Mouse (Mus musculus): ENCODE measurements at regions not wholly inside any gene's neighbourhood (a gene's known extent, or its start where the extent isn't known, plus 50 kb on each side); places are given as distances from the start of the nearest gene placed in this dataset.

- no peak for DNase-seq (ENCODE audit: low read depth, low spot score)
Measured at GRCm38 (mm10) chr17:79498321-79498720, 113.3 kb upstream of the Rmdn2 start.

GRCm38 (mm10) chr17:79501031-79501474 lies 110.6 kb upstream of the Rmdn2 start:
- no peak for DNase-seq (ENCODE audit: low read depth, low spot score)

GRCm38 (mm10) chr17:79501926-79502325 lies 109.7 kb upstream of the Rmdn2 start:
- no peak for DNase-seq (ENCODE audit: low read depth, low spot score)

GRCm38 (mm10) chr17:79503037-79503436 lies 108.6 kb upstream of the Rmdn2 start:
- DNase-seq (ENCODE audit: low read depth, low spot score), result no peak

- DNase-seq (ENCODE audit: low read depth, low spot score), result no peak
Measured at GRCm38 (mm10) chr17:79504209-79504608, 107.5 kb upstream of the Rmdn2 start.

- DNase-seq (ENCODE audit: low read depth, low spot score), result no peak
Measured at GRCm38 (mm10) chr17:79505565-79505964, 106.1 kb upstream of the Rmdn2 start.

GRCm38 (mm10) chr17:79509281-79509680 lies 102.4 kb upstream of the Rmdn2 start:
- no peak for DNase-seq (ENCODE audit: low read depth, low spot score)

GRCm38 (mm10) chr17:79509957-79510710 lies 101.5 kb upstream of the Rmdn2 start:
- DNase-seq (ENCODE audit: low read depth, low spot score), result no peak

- DNase-seq (ENCODE audit: low read depth, low spot score), result peak; percentile 30
Measured at GRCm38 (mm10) chr17:79511218-79511617, 100.4 kb upstream of the Rmdn2 start.

GRCm38 (mm10) chr17:79514076-79514475 lies 97.6 kb upstream of the Rmdn2 start:
- peak; percentile 53 for DNase-seq (ENCODE audit: low read depth, low spot score)

- DNase-seq (ENCODE audit: low read depth, low spot score), result no peak
Measured at GRCm38 (mm10) chr17:79518185-79518584, 93.5 kb upstream of the Rmdn2 start.

- DNase-seq (ENCODE audit: low read depth, low spot score), result no peak
Measured at GRCm38 (mm10) chr17:79518696-79519095, 93.0 kb upstream of the Rmdn2 start.

GRCm38 (mm10) chr17:79519356-79519755 lies 92.3 kb upstream of the Rmdn2 start:
- DNase-seq (ENCODE audit: low read depth, low spot score), result no peak

GRCm38 (mm10) chr17:79520283-79520682 lies 91.4 kb upstream of the Rmdn2 start:
- DNase-seq (ENCODE audit: low read depth, low spot score), result peak; percentile 66

- no peak for DNase-seq (ENCODE audit: low read depth, low spot score)
Measured at GRCm38 (mm10) chr17:79521691-79522090, 90.0 kb upstream of the Rmdn2 start.

- peak; percentile 50 for DNase-seq (ENCODE audit: low read depth, low spot score)
Measured at GRCm38 (mm10) chr17:79523230-79523629, 88.4 kb upstream of the Rmdn2 start.

GRCm38 (mm10) chr17:79527391-79527790 lies 84.3 kb upstream of the Rmdn2 start:
- no peak for DNase-seq (ENCODE audit: low read depth, low spot score)

- no peak for DNase-seq (ENCODE audit: low read depth, low spot score)
Measured at GRCm38 (mm10) chr17:79536549-79536948, 75.1 kb upstream of the Rmdn2 start.

- no peak for DNase-seq (ENCODE audit: low read depth, low spot score)
Measured at GRCm38 (mm10) chr17:79538789-79539188, 72.9 kb upstream of the Rmdn2 start.

GRCm38 (mm10) chr17:79540038-79540437 lies 71.6 kb upstream of the Rmdn2 start:
- DNase-seq (ENCODE audit: low read depth, low spot score), result no peak

GRCm38 (mm10) chr17:79540511-79540910 lies 71.2 kb upstream of the Rmdn2 start:
- DNase-seq (ENCODE audit: low read depth, low spot score), result no peak

- DNase-seq (ENCODE audit: low read depth, low spot score), result peak; percentile 72
Measured at GRCm38 (mm10) chr17:79543907-79544522, 67.6 kb upstream of the Rmdn2 start.

- no peak for DNase-seq (ENCODE audit: low read depth, low spot score)
Measured at GRCm38 (mm10) chr17:79545878-79546277, 65.8 kb upstream of the Rmdn2 start.
